Mouse (Mus musculus) ES-E14 (cell line): Measurements from ENCODE around the gene Rnf227. TPM values are rescaled to one million over a fixed set of nuclear protein-coding genes. Genes with fewer than 3 reads are reported as not detected.
A peak's percentile ranks its signal among the peaks of the same experiment; 100 is the strongest.

Experiments used
- DNase-seq: peaks from one replicate; pipeline ENCODE4 v3.0.0-alpha.2; 2013; ENCODE audit warnings: low read depth, low spot score
- H3K27ac ChIP-seq: 2 replicates; pipeline ENCODE4 v1.5.1; 2012; ENCODE audit warnings: low read depth, mild to moderate bottlenecking, low read length, moderate library complexity, mixed read lengths; ENCODE audit not compliant: poor library complexity, insufficient read depth, severe bottlenecking
- H3K36me3 ChIP-seq: 2 replicates; pipeline ENCODE4 v1.6.1; 2012; ENCODE audit warnings: mild to moderate bottlenecking, low read length, moderate library complexity, mixed read lengths; ENCODE audit not compliant: control insufficient read depth, poor library complexity, insufficient read depth, severe bottlenecking
- H3K4me1 ChIP-seq, 2 experiments: fragments of 150-350 bp in 1 of 2; sonication (generic) in 1 of 2; 2 replicates each; pipeline ENCODE4 v1.6.1; 2012; ENCODE audit warnings: low read length in 2 of 2, mild to moderate bottlenecking in 1 of 2, mixed read lengths in 1 of 2; ENCODE audit not compliant: control insufficient read depth in 2 of 2, insufficient read depth in 2 of 2, poor library complexity in 1 of 2
- H3K4me3 ChIP-seq, 2 experiments: fragments of 150-350 bp in 1 of 2; sonication (generic) in 1 of 2; 2 replicates each; pipeline ENCODE4 v1.5.1; 2012; ENCODE audit warnings: low read length in 2 of 2, low read depth in 1 of 2, mild to moderate bottlenecking in 1 of 2, mixed read lengths in 1 of 2; ENCODE audit not compliant: insufficient read depth in 1 of 2, poor library complexity in 1 of 2, severe bottlenecking in 1 of 2
- H3K9ac ChIP-seq: 2 replicates; pipeline ENCODE4 v1.6.1; 2012; ENCODE audit warnings: low read depth, mild to moderate bottlenecking, low read length, mixed read lengths; ENCODE audit not compliant: poor library complexity, insufficient read depth, severe bottlenecking
- H3K9me3 ChIP-seq: fragments of 150-350 bp; sonication (generic); 2 replicates; pipeline ENCODE4 v1.6.1; 2012; ENCODE audit warnings: low read depth, mild to moderate bottlenecking, low read length; ENCODE audit not compliant: control insufficient read depth, insufficient read depth
- CHD2 ChIP-seq: IDR thresholded peaks from 2 replicates; pipeline ENCODE4 v1.6.1; 2014; ENCODE audit warnings: mild to moderate bottlenecking, low read depth, low read length, inconsistent platforms
- HCFC1 ChIP-seq: IDR thresholded peaks from 2 replicates; pipeline ENCODE4 v1.6.1; 2012; ENCODE audit warnings: low read length, inconsistent platforms, borderline replicate concordance; ENCODE audit not compliant: insufficient read depth
- MAFK ChIP-seq: IDR thresholded peaks from 2 replicates; pipeline ENCODE4 v1.6.1; 2014; ENCODE audit warnings: mild to moderate bottlenecking, low read depth, low read length, inconsistent platforms; ENCODE audit not compliant: insufficient read depth
- ZC3H11A ChIP-seq: IDR thresholded peaks from 2 replicates; pipeline ENCODE4 v1.6.1; 2012; ENCODE audit warnings: low read depth, mild to moderate bottlenecking, inconsistent platforms, low read length, borderline replicate concordance
- ZNF384 ChIP-seq: IDR thresholded peaks from 2 replicates; pipeline ENCODE4 v1.6.1; 2012; ENCODE audit warnings: low read depth, low read length, inconsistent platforms
- in situ Hi-C, 2 experiments: fragments of 600-800 bp; cut with MboI; formaldehyde crosslinking; loops; one replicate each; pipeline ENCODE4 v1.15.1; 2025; ENCODE audit warnings: low sequenced_read_pairs in 2 of 2, inconsistent platforms in 1 of 2; ENCODE audit not compliant: unreplicated experiment in 2 of 2
- total RNA-seq: library from RNA; depleted of rRNA; stranded (reverse); fragments of 300-350 nt; gene quantifications from 2 replicates; pipeline ENCODE4 v1.2.3, GENCODE M21; 2012

The Rnf227 gene
- total RNA-seq, 1 experiment = 1.8 TPM

- no peak overlapping the region for H3K9ac ChIP-seq
- DNase-seq = no peak
- peaks cover 4 to 10% of the 10 kb centered on the region in 2 experiments for H3K4me1 ChIP-seq
- H3K9me3 ChIP-seq = no peaks in the 10 kb centered on the region
- no peaks in the 10 kb centered on the region for H3K36me3 ChIP-seq
- no peak for TF ChIP-seq ZNF384
- H3K27ac ChIP-seq = no peak overlapping the region
- in situ Hi-C loops = no loop called here
- no peak overlapping the region for H3K4me3 ChIP-seq
Measured at GRCm38 (mm10) chr11:69332713-69333253, 7.5 kb upstream of the Rnf227 start.

DNA sequence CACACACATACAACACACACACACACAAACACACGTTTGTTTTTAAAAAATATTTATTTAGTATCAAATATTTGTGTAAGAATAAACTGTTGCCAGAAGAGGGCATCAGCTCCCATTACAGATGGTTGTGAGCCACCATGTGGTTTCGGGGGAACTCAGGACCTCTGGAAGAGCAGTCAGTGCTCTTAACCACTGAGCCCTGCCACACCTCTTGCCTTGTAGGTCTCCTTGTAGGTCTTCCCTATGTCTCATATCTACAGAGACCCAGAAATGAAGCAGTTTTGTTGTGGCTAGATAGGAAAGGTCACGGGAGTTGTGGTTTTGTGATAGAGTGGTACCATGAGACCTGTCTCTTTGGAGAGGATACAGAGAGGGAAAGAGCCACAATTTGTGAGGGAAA is 6.3 kb upstream of the Rnf227 start:
- no peak for TF ChIP-seq CHD2
- TF ChIP-seq ZNF384 = no peak
- no peak for TF ChIP-seq HCFC1
- TF ChIP-seq MAFK = no peak
- TF ChIP-seq ZC3H11A = no peak
- Histone ChIP-seq H3K9ac (no peak overlapping the region), H3K27ac (no peak overlapping the region), H3K36me3 (no peaks in the 10 kb centered on the region), H3K4me1 (peaks cover 4 to 10% of the 10 kb centered on the region in 2 experiments), H3K4me3 (no peak overlapping the region), H3K9me3 (no peaks in the 10 kb centered on the region)
- no peak for DNase-seq
- in situ Hi-C loops = no loop called here

- TF ChIP-seq MAFK (no peak), ZNF384 (no peak), HCFC1 (no peak)
- no peak overlapping the region for H3K27ac ChIP-seq
- no peak overlapping the region for H3K4me3 ChIP-seq
- no peaks in the 10 kb centered on the region for H3K36me3 ChIP-seq
- DNase-seq = no peak
- H3K9ac ChIP-seq = no peak overlapping the region
- H3K4me1 ChIP-seq = peaks cover 4 to 10% of the 10 kb centered on the region in 2 experiments
- in situ Hi-C loops = no loop called here
- H3K9me3 ChIP-seq = no peaks in the 10 kb centered on the region
Measured at GRCm38 (mm10) chr11:69334796-69335195, 5.5 kb upstream of the Rnf227 start.

DNA sequence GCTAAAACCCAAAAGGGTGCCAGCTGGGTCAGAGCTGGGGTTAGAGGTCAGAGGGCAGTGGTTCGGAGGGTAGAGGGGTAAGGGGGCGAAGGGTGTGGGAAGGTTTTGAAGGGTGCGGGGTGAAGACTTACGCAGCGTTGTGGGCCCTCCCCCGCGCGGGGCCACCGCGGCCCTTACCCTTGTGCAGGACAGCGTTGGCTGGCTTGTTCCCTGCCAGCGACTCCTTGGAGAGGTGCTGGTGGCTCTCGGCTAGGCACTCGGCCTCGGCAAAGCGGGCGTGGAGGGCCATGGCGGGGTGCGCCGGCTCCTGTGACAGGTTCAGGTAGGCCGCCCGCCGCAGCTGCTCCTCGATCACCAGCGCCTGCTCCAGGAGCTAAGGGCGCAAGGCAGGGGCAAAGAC is 6.2 kb downstream of the Rnf227 start:
- H3K4me3 ChIP-seq = peak overlapping the region; percentile 35 to 58; a peak in 3 of 4 replicates
- TF ChIP-seq CHD2 = no peak
- TF ChIP-seq ZNF384 = no peak
- TF ChIP-seq ZC3H11A = no peak
- TF ChIP-seq HCFC1 = no peak
- TF ChIP-seq MAFK = no peak
- H3K36me3 ChIP-seq = no peaks in the 10 kb centered on the region

DNA sequence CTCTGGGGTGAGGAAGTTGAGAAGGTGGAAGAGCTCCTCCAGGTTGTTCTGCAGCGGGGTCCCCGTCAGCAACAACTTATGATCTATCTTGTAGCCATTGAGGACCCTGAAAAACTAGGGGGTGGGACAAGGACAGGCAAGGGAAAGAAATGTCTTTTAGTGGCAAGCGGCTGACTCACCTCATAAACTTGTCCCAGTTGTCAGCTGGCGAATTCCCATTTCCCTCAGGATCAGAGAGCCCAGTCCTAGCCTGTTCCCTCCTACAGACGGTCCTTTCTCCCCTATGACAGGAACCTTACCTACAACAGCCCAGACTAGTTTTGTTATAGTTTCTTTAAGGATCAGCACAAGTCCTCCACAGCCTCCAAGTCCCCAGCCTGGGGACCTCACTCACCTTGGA is 16.3 kb downstream of the Rnf227 start:
- in situ Hi-C loops = no loop called here
- no peak overlapping the region for H3K27ac ChIP-seq

More for the DNA sequence above, 6.2 kb downstream of the Rnf227 start:
- Histone ChIP-seq H3K9me3 (no peaks in the 10 kb centered on the region), H3K27ac (no peak overlapping the region), H3K4me1 (no peaks in the 10 kb centered on the region), H3K9ac (peak overlapping the region; percentile 24; the same call in 1 of the 2 replicates)
- in situ Hi-C loops = no loop called here
- no peak for DNase-seq

More for the DNA sequence above, 16.3 kb downstream of the Rnf227 start:
- Histone ChIP-seq H3K4me1 (peaks cover 0 to 9% of the 10 kb centered on the region in 2 experiments; a peak in 1 of 4 replicates), H3K4me3 (no peak overlapping the region), H3K36me3 (no peaks in the 10 kb centered on the region; the same call in 1 of the 2 replicates), H3K9ac (no peak overlapping the region), H3K9me3 (no peaks in the 10 kb centered on the region)
- TF ChIP-seq HCFC1 (no peak), ZC3H11A (no peak), CHD2 (no peak), MAFK (no peak), ZNF384 (no peak)
- DNase-seq = no peak
